Mouse (Mus musculus) gastrocnemius, adult 18-20 months (tissue): ENCODE results near the gene Celf1. TPM values are rescaled to one million over a fixed set of nuclear protein-coding genes. Genes with fewer than 3 reads are reported as not detected.

Experiments
- DNase-seq: peaks from one replicate; pipeline ENCODE4 v3.0.0; 2021; ENCODE audit warnings: low spot score
- total RNA-seq, 2 experiments: library from RNA; stranded (reverse); gene quantifications; 2 replicates each; pipeline ENCODE4 v1.2.3; 2021

Celf1 gene
- total RNA-seq, 2 experiments from 2014 or later: 50.3 to 63.6 TPM

DNA sequence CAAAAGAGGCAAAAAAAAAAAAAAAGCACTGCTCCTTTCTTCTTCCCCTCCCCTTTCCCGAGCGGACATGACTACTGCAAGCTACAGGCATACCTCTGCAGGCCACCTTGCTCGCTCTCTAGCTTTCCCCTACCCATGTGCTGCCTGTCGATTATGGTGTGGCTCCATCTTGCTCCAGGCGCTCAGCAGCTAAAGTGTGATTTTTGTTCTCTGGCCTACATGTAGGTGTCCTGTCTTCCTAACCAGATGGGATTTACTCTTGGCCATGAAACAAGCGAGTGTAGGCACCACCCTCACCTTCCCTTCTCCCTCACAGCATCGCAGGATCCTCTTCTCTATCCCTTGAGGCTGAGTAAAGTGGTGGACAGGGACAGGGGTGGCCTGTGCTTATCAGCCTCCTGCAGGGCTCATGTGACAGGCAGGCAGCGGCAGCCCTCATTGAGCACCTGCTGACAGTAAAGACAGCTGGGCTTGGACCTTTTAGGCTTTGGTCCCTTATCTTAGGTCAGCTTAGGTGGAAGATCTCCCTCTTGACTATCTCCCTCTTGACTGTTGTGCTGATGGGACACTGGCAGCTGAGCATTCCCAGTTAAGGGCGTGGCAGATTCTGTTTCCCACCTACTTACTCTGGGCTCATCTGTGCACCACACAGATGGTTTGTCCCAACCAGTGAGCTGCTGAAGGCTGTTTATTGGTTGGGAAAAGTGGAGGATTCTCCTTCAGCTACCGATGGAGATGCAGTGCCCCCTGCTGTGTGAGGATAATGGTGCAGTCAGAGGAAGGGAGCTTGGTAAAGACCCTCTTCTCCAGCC is 120.6 kb downstream of the Celf1 start:
- DNase-seq: peak; percentile 52

- peak; percentile 45 for DNase-seq
Measured at GRCm38 (mm10) chr2:91061849-91062481, 121.8 kb downstream of the Celf1 start.

DNA sequence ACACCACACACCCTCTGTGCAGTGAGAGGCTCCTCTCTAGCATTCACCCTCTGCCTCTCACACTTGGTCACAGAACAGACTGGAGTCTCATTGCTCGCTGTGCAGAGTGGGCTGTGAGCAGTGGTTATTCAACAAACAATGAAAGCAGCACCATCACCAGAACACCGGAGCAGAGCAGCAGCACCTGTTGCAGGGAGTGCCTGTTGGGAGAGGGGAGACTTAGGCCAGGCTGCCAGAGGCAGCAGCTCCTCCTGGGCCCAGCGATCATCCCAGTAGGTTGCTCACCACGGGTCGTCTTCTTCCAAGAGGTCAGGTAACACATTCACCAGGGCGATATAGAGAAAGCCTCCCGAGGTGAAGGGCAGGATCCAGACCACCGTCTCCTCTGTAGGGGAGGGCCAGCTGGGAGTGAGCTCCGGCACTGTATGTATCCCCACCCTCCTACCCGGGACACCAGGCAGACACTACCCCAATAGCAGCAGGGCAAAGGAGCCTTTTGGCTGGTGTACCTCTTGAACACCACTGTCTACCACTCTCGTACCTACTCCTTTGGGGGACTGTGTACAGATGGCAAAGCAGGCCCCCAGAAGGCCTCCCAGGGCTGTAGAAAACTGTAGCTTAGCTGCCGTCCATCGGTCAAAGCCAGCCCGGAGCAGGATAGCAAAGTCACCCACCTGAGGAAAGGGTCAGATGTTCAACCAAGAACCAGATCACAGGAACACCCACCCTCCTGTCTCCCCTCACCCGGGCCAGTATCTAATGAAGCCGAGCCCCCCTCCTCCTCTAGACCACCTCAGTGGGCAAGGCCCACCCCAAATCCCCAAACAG is 122.8 kb downstream of the Celf1 start:
- DNase-seq: no peak

- no peak for DNase-seq
Measured at GRCm38 (mm10) chr2:91064211-91064610, 124.0 kb downstream of the Celf1 start.

GRCm38 (mm10) chr2:91065544-91065943 is 125.4 kb downstream of the Celf1 start:
- peak; percentile 61 for DNase-seq

- no peak for DNase-seq
Measured at GRCm38 (mm10) chr2:91066455-91066854, 126.3 kb downstream of the Celf1 start.

GRCm38 (mm10) chr2:91068162-91068871 is 128.1 kb downstream of the Celf1 start:
- no peak for DNase-seq

DNA sequence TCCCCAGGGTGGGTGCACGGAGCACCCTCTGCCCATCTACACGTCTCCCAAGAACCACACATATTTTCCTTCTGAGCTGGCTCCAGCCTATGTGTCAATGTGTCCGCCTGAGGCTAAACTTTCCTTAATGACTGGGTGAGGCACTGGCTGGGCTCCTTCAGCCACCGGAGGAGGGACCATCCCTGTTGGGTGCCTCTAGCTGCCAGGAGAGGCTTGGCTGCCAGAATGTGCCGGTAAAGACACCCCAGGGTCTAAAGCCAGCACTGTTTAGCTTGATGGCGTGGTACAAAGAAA is 128.6 kb downstream of the Celf1 start:
- no peak for DNase-seq

Other genes with a start within 250 kb of the Celf1 start
- gene Fnbp4, start 195.0 kb upstream of the Celf1 start, total RNA-seq: 10 to 100 TPM; 12.3 to 12.4 TPM
- gene Agbl2, start 157.7 kb upstream of the Celf1 start, total RNA-seq: under 1 TPM; 0.14 to 0.33 TPM
- 100 to 1,000 TPM; 146 to 157 TPM for gene Mtch2, start 93.2 kb upstream of the Celf1 start, total RNA-seq
- gene C1qtnf4, start 54.5 kb upstream of the Celf1 start, total RNA-seq: 1 to 10 TPM; 6.5 to 9.7 TPM
- 10 to 100 TPM; 17.8 to 19.2 TPM for gene Kbtbd4, start 35.6 kb upstream of the Celf1 start, total RNA-seq
- 100 to 1,000 TPM; 489 to 535 TPM for gene Ndufs3, start 35.6 kb upstream of the Celf1 start, total RNA-seq
- gene Rapsn, start 95.2 kb downstream of the Celf1 start, total RNA-seq: 10 to 100 TPM; 27.4 to 28.9 TPM
- gene Psmc3, start 113.6 kb downstream of the Celf1 start, total RNA-seq: 100 to 1,000 TPM; 249 to 273 TPM
- 10 to 100 TPM; 16.9 to 19.9 TPM for gene Slc39a13, start 130.0 kb downstream of the Celf1 start, total RNA-seq
- 1 to 10 TPM in 1 of 2 experiments, under 1 TPM in 1; 0.43 to 1.1 TPM for gene Spi1, start 142.0 kb downstream of the Celf1 start, total RNA-seq
- gene Mybpc3, start 177.8 kb downstream of the Celf1 start, total RNA-seq: not detected
- 1 to 10 TPM; 3.1 to 3.3 TPM for gene Madd, start 243.5 kb downstream of the Celf1 start, total RNA-seq